Mouse (Mus musculus) liver, embryonic 16.5 days (tissue): ENCODE results near the gene Heatr3. TPM values are rescaled to one million over a fixed set of nuclear protein-coding genes. Genes with fewer than 3 reads are reported as not detected.

Experiments used
- ATAC-seq: fragments of 200-750 bp; cut with Nextera tagmentation; 2 replicates; pipeline ENCODE4 v1.8.0; 2017; ENCODE audit warnings: low read depth, mild to moderate bottlenecking, moderate number of reproducible peaks, moderate library complexity
- H3K27ac ChIP-seq: fragments of 300-500 bp; sonication (generic); 2 replicates; pipeline ENCODE4 v1.5.1; 2014; ENCODE audit warnings: mild to moderate bottlenecking, low read length
- H3K27me3 ChIP-seq: fragments of 300-500 bp; sonication (generic); 2 replicates; pipeline ENCODE4 v1.6.1; 2014; ENCODE audit warnings: low read depth, low read length, mixed read lengths; ENCODE audit not compliant: control insufficient read depth, insufficient read depth
- H3K36me3 ChIP-seq: fragments of 300-500 bp; sonication (generic); 2 replicates; pipeline ENCODE4 v1.6.1; 2014; ENCODE audit warnings: mild to moderate bottlenecking; ENCODE audit not compliant: control insufficient read depth, insufficient read depth
- H3K4me1 ChIP-seq: fragments of 300-500 bp; sonication (generic); 2 replicates; pipeline ENCODE4 v1.6.1; 2014; ENCODE audit warnings: low read depth, low read length, mixed read lengths; ENCODE audit not compliant: control insufficient read depth
- H3K4me2 ChIP-seq: fragments of 300-500 bp; sonication (generic); 2 replicates; pipeline ENCODE4 v1.6.1; 2014; ENCODE audit warnings: low read depth, low read length, mixed read lengths
- H3K4me3 ChIP-seq: fragments of 300-500 bp; sonication (generic); 2 replicates; pipeline ENCODE4 v1.5.1; 2014; ENCODE audit warnings: low read depth, mild to moderate bottlenecking, low read length
- H3K9ac ChIP-seq: fragments of 300-500 bp; sonication (generic); 2 replicates; pipeline ENCODE4 v1.6.1; 2014; ENCODE audit warnings: low read depth, low read length
- H3K9me3 ChIP-seq: fragments of 300-500 bp; sonication (generic); replicated peaks from 2 replicates; pipeline ENCODE4 v1.6.1; 2016; ENCODE audit warnings: low read length; ENCODE audit not compliant: control insufficient read depth
- WGBS: fragments of 180-500 bp; shearing (Covaris S2); extraction: QIAGEN DNeasy Blood & Tissue Kit; methylation state at CpG from one replicate; pipeline ENCODE4 v1.1.7; 2014; ENCODE audit not compliant: insufficient replicate concordance; 5-methylcytosine and 5-hydroxymethylcytosine counted together
- polyA plus RNA-seq: library from polyadenylated mRNA; unstranded; fragments of >200 nt; fragmentation: Nextera tagmentation; extraction: Ambion mirVana; gene quantifications from 2 replicates; pipeline ENCODE4 v1.2.1, GENCODE M21; 2015

Gene Heatr3
- 15.8 and 16.9 TPM in 2 replicates for polyA plus RNA-seq

DNA sequence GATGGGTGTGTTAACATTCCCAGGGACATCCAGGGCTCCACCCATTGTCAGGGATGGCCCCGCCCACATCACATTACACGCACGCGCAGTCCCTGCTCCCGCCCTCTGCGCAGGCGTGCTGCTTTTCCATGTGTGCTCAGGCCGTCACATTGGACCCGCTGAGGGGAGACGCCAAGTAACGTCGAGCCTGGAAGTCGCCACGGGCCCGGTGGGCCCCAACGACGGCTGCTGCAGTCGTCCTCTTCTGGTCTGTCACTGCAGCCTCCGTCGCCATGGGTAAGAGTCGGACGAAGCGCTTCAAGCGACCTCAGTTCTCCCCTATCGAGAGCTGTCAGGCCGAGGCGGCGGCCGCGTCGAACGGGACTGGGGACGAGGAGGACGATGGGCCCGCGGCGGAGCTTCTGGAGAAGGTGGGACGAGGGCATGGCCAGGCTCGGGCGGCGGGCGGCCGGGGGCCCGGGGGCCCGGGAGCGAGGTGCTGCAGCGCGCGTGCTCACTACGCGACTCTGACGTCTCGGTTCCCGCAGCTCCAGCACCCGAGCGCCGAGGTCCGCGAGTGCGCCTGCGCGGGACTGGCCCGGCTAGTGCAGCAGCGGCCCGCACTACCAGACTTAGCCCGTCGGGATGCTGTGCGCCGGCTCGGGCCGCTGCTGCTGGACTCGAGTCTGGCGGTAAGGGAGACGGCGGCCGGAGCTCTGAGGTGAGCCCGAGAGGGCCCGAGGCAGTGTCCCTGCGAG, at the start of gene Heatr3:
TSS of gene Heatr3 (plus strand) at position 108 of the 737 bp plus-strand sequence.
- peak within 1 kb of the TSS; percentile 80 for H3K9ac ChIP-seq
- peak within 1 kb of the TSS; percentile 92 for H3K4me2 ChIP-seq
- peak within 1 kb of the TSS; percentile 85 for H3K27ac ChIP-seq
- H3K4me3 ChIP-seq = peak within 1 kb of the TSS; percentile 89
- H3K36me3 ChIP-seq = peaks cover 13% of the 10 kb centered on the region
- WGBS = under 1% methylated on average over 79 of the region's 79 CpGs
- peaks cover 11% of the 10 kb centered on the region for H3K4me1 ChIP-seq
- ATAC-seq = peak; percentile 95
- no peaks in the 10 kb centered on the region for H3K27me3 ChIP-seq
- no peaks in the 10 kb centered on the region for H3K9me3 ChIP-seq

DNA sequence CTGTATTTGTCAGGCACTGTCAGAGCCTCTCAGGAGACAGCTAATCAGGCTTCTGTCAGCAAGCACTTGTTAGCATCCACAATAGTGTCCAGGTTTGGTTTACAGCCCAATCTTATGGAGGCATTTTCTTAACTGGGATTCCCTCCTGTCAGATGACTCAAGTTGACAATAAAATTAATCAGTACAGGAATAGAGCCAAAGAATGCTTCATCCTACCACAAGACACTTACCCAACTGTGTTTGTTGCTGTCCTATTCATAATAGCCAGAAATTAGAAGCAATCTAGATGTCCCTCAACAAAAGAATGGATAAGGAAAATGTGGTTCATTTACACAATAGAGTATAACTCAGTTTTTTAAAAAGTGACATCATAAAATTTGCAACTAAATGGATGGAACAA, 49.6 kb upstream of the Heatr3 start:
- no peak overlapping the region for H3K4me2 ChIP-seq
- H3K36me3 ChIP-seq = no peaks in the 10 kb centered on the region
- H3K4me1 ChIP-seq = no peaks in the 10 kb centered on the region
- no peak overlapping the region for H3K9ac ChIP-seq
- no peaks in the 10 kb centered on the region for H3K9me3 ChIP-seq
- H3K27me3 ChIP-seq = no peaks in the 10 kb centered on the region
- no peak for ATAC-seq
- H3K4me3 ChIP-seq = no peak overlapping the region
- no peak overlapping the region for H3K27ac ChIP-seq

DNA sequence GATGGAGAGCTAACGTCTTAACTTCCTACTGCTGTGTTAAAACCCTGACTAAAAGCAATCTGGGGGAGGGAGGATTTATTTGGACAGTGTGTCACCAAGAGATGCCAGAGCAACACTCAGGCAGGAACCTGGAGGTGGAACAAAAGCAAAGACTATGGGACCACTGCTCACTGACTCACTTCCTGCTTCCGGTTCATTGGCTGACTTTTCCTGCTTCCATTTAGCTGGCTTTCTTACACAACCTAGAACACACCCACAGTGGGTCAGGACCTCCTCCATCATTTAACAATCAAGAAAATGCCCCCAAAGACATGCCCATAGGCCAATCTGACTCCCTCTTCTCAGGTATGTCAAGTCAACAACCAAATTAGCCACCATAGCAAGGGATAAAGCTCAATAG, 46.0 kb upstream of the Heatr3 start:
- no peak overlapping the region for H3K4me3 ChIP-seq
- no peaks in the 10 kb centered on the region for H3K4me1 ChIP-seq
- no peaks in the 10 kb centered on the region for H3K9me3 ChIP-seq
- H3K27ac ChIP-seq = no peak overlapping the region
- no peak overlapping the region for H3K9ac ChIP-seq
- no peaks in the 10 kb centered on the region for H3K27me3 ChIP-seq
- no peak for ATAC-seq
- no peak overlapping the region for H3K4me2 ChIP-seq
- H3K36me3 ChIP-seq = no peaks in the 10 kb centered on the region
- WGBS = 52% methylated on average over 2 of the region's 2 CpGs

DNA sequence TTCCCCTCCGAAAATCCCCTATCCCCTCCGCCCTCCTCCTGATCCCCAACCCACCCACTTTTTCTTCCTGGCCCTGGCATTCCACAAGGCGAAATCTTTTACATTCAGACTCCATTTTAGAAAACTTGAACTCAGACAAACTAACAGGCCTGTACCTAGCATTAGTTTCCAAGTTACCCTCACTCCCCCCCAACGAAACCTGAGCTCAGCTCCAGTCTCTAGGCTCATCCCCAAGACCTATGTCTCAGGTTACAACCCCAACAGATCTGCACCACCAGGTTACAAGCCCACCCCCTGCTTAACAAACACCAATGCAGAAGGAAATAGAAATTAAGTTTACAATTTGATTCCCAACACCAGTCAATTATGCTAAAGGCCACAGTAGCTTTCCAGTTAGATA, 44.3 kb upstream of the Heatr3 start:
- no peak for ATAC-seq
- Histone ChIP-seq H3K27ac (no peak overlapping the region), H3K9ac (no peak overlapping the region), H3K36me3 (no peaks in the 10 kb centered on the region), H3K9me3 (no peaks in the 10 kb centered on the region), H3K4me1 (no peaks in the 10 kb centered on the region), H3K4me3 (no peak overlapping the region), H3K27me3 (no peaks in the 10 kb centered on the region), H3K4me2 (no peak overlapping the region)
- 57% methylated on average over 4 of the region's 4 CpGs for WGBS

DNA sequence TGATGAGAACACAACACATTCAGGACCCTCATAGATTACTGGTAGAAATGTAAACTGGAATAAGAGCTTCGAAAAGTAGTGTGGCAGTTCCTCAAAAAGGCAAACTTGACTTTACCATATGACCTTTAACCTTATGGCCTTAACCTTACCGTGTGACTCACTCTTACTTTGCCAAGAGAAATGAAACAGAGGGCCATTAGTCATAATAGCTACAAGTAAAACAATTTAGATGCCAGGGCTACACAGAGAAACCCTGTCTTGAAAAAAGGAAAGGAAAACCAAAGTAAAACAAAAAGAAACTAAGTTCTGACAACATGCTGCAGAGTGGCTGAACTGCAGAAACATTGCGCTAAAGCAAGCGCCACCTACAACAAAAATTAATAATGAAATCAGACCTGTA, 38.8 kb upstream of the Heatr3 start:
- no peak for ATAC-seq
- H3K27ac ChIP-seq = no peak overlapping the region
- H3K4me2 ChIP-seq = no peak overlapping the region
- no peaks in the 10 kb centered on the region for H3K4me1 ChIP-seq
- WGBS = 65% methylated on average over 4 of the region's 4 CpGs
- H3K27me3 ChIP-seq = no peaks in the 10 kb centered on the region
- no peak overlapping the region for H3K4me3 ChIP-seq
- H3K9ac ChIP-seq = no peak overlapping the region
- no peaks in the 10 kb centered on the region for H3K9me3 ChIP-seq
- no peaks in the 10 kb centered on the region for H3K36me3 ChIP-seq

DNA sequence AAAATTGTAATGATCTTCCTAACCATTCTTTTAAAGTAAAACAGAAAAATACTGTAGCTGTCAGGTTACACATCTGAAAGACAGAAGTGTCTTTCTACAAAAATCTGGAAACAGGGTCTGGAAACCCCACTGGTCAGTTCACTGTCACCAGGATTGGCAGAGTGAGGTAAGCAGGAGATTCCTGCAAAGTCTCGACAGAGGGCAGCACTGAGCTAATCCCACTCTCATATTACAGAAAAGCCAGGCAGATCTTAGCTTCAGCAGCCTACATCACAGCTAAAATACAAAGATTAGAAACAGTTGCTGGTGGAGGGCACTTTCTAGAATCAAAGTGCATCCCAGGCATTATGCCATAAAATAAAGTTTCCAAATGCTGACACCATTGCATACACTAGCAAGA, 38.1 kb upstream of the Heatr3 start:
- H3K27me3 ChIP-seq = no peaks in the 10 kb centered on the region
- no peaks in the 10 kb centered on the region for H3K4me1 ChIP-seq
- no peak for ATAC-seq
- no peaks in the 10 kb centered on the region for H3K9me3 ChIP-seq
- H3K4me3 ChIP-seq = no peak overlapping the region
- H3K4me2 ChIP-seq = no peak overlapping the region
- no peak overlapping the region for H3K27ac ChIP-seq
- H3K9ac ChIP-seq = no peak overlapping the region
- WGBS = 0% methylated on average over 1 of the region's 1 CpGs
- no peaks in the 10 kb centered on the region for H3K36me3 ChIP-seq

DNA sequence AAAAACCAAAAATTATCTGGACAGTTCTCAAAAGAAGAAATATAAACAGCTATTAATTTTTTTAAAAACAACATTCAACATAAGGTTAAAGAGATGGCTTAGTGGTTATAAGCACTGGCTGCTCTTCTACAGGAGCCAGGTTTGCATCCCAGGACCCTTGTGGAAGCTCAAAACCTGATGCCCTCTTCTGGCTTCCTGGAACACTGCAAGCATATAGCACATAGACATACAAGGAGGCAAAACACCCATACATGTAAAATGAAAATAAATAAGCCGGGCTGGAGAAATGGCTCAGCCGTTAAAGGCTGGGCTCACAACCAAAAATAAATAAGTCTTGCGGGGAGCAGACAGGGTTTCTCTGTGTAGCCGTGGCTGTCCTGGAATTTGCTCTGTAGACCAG, 28.4 kb upstream of the Heatr3 start:
- Histone ChIP-seq H3K9me3 (no peaks in the 10 kb centered on the region), H3K27me3 (no peaks in the 10 kb centered on the region), H3K36me3 (no peaks in the 10 kb centered on the region), H3K27ac (no peak overlapping the region), H3K4me3 (no peak overlapping the region), H3K4me2 (no peak overlapping the region), H3K4me1 (no peaks in the 10 kb centered on the region), H3K9ac (no peak overlapping the region)
- ATAC-seq = no peak
- 79% methylated on average over 4 of the region's 4 CpGs for WGBS

DNA sequence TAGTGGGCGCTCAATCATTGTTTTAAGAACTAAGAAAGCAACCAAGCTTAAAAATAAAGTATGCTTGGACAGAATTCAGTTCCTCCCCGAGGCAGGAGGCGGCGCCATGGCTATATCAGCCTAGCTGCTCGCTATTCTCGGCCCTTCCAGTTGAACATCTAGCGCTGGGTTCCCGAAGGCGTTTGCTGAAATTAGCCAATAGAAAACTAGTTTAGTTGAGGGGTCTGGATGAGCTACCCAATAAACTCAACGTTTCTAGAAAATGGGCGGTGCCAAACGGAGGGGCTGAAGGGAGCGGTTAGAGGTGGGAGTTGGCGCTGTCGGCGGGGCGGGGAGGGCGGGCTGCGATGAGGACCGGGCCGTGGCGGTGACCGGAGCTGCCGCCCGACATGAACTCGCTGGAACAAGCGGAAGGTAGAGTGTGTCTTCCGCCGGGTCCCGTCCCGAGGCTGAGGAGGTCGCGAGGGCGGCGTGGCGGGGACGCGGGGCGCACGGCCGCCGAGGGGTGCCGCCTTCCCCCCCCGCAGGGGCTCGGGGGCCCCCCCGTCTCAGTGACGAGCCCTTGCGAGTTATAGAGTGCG, 19.1 kb upstream of the Heatr3 start, which contains the start of gene Cnep1r1:
TSS of gene Cnep1r1 (plus strand) at position 314 of the 581 bp plus-strand sequence.
- Histone ChIP-seq H3K36me3 (peaks cover 10% of the 10 kb centered on the region), H3K4me1 (peaks cover 8% of the 10 kb centered on the region; the same call in 1 of the 2 replicates), H3K4me3 (peak within 1 kb of the TSS; percentile 91), H3K4me2 (peak within 1 kb of the TSS; percentile 54), H3K27ac (peak within 1 kb of the TSS; percentile 96), H3K9me3 (no peaks in the 10 kb centered on the region), H3K27me3 (no peaks in the 10 kb centered on the region; the same call in 1 of the 2 replicates), H3K9ac (peak within 1 kb of the TSS; percentile 96)
- WGBS = under 1% methylated on average over 49 of the region's 49 CpGs
- ATAC-seq = peak; percentile 98

DNA sequence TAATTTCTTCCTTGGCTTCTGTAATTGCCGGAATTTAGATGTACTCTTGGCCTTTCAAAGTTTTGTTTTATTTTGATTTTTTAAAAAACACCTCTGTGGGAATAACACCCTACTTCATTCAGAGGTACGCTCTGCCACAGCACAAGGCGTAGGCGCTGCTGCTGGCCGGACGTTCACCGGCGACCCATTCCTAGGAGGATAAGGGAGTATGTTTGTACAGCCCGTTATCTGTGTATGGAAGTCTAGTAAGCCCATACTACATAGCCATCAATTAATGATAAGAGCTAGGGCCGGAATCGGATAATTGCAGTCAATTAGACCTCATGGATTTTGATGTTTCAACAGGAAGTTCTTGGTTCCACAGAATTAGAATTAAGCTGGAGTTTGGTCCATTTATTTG, 18.6 kb upstream of the Heatr3 start:
- 0% methylated on average over 11 of the region's 11 CpGs for WGBS

More for the DNA sequence above, 18.6 kb upstream of the Heatr3 start:
- Histone ChIP-seq H3K9ac (peak overlapping the region; percentile 96), H3K36me3 (peaks cover 10% of the 10 kb centered on the region), H3K4me2 (peak overlapping the region; percentile 54), H3K9me3 (no peaks in the 10 kb centered on the region), H3K4me1 (peaks cover 8% of the 10 kb centered on the region; the same call in 1 of the 2 replicates), H3K4me3 (peak overlapping the region; percentile 91), H3K27me3 (no peaks in the 10 kb centered on the region; the same call in 1 of the 2 replicates), H3K27ac (peak overlapping the region; percentile 96)
- ATAC-seq = peak; percentile 77
